Mouse (Mus musculus) layer of hippocampus, postnatal 10 days (tissue): ENCODE data around the gene March9. TPM values are rescaled to one million over a fixed set of nuclear protein-coding genes. Genes with fewer than 3 reads are reported as not detected.

Source experiments
- DNase-seq, 2 experiments: peaks; one replicate each; pipeline ENCODE4 v3.0.0; 2021; ENCODE audit warnings: low spot score in 2 of 2
- total RNA-seq, 2 experiments: library from RNA; stranded (reverse); gene quantifications; 2 replicates each; pipeline ENCODE4 v1.2.3; 2021

Gene March9
- total RNA-seq, 2 experiments from 2014 or later, result 48.6 to 48.9 TPM

DNA sequence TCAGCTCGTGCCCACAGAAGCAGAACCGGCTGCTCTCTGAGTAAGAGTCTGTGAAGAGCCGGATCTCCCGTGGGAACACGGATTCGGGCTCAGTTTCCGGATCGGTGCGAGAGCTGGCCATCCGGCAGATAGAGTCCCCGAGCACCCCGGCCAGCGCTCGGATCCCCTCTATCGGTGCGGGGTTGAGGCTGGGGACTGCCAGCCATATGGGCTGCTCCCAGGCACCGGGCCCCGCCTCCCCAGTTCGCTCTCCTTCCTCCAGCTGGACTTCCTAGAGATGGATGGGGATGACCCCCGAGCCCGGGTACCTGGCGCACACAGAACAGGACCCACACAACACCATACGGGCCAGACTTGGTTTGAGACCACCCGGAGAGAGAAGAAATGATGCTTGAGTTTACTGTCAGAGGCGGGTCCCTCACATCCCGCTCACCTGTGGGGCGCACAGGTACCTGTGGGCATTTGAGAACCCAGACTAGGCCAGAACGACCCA is 18.7 kb downstream of the March9 start, which contains the start of the genes Mettl1 and Eef1akmt3:
Gene Mettl1, plus strand, starts transcription at position 141 of the 493 bp plus-strand sequence.
Gene Eef1akmt3, minus strand, starts transcription at position 240 of the 493 bp plus-strand sequence.
- DNase-seq, result peak; percentile 49 to 51

DNA sequence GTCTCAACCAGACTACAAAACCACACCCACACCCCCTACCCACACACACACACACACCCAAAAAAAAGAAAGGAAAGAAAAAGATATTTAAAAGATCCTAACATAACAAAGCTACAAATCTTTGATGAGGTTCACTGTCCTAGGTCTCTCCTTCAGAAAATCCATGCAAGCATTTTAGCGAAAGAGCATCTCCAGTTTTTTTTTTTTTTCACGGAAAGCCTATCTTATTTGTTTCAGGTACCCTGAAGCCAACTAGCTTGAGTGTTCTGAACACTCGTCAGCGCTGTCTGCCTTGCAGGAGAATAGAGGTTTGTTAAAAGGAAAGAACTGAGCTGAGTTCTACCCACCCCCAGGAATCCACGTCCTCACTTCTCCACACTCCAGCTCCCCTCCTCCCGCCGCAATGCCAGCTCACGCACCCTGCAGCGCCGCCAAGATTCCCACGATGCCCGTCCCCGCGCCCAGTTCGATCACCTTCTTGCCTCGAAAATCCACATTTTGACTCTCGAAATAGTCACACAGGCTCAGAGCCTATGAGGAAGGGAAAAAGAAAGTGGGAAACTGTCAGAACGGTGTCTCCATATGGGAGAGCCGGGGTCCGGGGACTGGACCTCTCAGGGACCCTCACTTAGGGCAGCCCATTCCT is 19.3 kb downstream of the March9 start:
- peak; percentile 36 to 52 for DNase-seq

DNA sequence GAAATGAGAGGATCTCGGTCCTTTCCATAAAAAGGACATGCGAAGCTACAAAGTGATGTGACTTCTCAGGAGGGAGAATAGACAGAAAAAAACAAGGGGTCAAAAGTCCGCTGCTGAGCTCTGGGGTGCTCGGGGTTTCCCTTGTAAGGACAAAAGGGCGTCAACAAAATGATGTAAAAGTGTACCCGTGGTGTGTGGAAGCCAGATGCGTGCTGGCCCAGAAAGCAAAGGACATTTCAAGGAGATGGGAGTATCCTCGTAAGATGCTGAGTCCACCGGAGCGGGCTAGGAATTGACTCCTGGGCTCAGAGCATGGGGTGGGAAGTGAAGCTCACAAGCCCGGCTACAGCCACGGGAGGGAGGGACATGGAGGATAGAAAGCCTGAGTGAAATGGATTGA is 22.3 kb downstream of the March9 start:
- no peak for DNase-seq

DNA sequence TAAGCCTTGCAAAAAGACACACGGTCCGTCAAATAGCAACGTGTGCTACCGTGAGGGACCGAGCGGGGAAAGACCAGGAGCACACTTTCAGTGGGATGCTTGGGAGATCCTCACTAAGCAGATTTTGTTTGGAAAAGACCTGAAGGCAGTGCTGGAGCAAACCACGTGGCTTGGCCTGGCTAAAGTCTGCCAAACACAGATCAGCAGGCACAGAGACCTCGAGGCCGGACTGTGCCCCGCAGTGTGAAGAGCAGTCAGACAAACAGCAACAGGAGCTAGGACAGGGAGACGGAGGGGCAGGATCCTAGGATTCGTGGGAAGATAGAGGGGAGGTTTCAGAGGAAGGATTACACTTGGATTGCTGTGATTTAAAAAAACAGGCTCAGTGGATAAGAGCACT is 23.7 kb downstream of the March9 start:
- DNase-seq, result no peak

DNA sequence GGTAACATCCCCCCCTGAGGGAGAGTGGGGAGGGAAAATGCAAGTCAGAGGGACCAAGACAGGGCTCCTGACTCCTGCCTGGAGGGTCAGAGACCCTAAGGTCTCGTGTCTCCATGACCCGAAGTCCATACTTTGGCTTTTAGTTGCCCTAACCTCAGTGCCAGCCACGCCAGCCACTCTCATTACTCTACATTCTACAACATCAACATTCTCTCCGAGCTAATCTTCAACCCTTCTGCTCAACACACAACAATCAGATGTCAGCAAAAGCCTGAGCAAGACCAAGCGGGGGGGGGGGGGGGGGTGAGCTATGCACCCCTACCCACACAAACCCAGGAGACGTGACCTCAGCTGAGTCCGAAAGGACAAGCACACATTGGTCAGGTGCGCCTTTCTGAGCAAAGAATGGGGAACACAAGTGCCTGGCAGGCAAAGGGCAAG is 26.7 kb downstream of the March9 start:
- DNase-seq, result no peak

DNA sequence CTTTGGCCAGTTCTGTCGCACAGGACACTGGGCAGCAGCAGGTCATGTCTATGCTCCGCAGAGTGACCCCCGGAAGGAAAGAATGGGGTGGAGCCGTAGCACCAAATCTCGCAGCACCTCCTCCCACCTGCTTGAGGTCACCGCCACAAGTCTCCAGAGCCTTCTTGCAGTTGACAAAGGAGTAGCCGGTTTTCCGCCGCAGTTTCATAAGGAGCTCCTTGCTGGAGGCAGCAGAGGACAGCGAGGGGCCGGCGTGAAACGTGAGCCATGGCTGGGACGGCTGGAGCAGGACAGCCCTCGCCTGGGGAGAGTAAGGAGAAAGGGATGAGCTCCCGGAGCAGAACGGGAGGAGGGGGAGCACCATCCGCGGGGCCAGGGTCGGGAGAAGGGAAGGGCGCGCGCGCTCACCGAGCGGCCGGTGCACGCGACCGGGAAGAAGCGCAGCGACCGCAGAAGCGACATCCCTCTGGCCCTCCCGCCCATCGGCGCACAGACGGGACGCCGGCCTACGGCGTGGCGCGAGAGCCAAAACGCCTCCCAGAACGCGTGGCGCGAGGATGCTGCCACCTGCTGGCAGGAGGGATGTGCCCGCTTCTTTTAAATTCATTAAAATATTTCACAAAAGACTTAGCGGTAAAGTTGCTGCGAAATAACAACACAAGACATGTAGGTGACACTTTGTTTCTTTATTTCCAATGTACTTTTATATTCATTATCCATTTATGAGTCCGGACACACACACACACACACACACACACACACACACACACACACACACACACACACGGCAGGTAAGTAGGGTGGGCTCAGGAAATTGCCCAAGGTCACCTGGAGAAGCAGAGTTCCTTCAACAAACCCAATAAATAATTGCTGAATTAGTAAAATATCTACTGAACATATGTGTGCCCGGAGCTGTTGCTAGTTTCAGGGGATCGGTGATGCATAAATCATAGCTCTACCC is 29.4 kb downstream of the March9 start, which contains the start of gene Tsfm:
Gene Tsfm, minus strand, starts transcription at position 505 of the 961 bp plus-strand sequence.
- DNase-seq, result peak; percentile 94 to 96

DNA sequence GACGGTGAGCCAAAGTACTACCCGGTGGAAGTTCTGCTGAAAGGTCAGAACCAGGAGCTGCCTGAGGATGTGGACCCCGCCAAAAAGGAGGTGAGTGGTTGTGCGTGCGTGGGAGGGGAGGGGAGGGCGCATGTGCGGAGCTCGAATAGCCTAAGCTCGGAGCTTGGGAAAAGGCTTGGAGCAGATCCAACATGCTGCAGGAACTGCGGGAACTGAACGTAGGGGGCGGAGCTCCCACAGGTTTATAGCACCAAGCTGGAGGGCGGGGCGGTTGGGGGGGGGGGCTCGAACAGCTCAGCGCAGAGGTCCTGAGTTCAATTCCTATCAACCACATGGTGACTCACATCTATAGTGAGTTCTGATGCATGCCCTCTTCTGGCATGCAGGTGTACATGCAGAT is 41.6 kb downstream of the March9 start:
- DNase-seq, result no peak

DNA sequence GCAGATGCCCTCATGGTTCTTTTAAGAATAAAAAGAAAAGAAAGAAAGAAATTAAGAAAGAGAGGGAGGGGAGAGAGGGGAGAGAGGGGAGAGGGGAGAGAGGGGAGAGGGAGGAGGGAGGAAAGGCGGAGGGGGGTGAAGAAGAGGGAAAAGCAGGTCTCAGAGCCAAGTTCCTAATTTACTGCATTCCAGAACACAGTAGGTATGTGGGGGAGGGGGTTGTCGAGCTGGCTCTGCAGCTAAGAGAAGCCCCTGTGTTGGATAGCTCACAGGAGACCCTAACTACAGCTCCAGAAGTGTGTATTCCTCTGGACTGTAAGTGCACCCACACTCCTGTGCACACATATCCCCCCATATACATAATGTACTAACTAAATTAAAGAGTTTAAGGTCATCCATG is 42.9 kb downstream of the March9 start:
- no peak for DNase-seq

DNA sequence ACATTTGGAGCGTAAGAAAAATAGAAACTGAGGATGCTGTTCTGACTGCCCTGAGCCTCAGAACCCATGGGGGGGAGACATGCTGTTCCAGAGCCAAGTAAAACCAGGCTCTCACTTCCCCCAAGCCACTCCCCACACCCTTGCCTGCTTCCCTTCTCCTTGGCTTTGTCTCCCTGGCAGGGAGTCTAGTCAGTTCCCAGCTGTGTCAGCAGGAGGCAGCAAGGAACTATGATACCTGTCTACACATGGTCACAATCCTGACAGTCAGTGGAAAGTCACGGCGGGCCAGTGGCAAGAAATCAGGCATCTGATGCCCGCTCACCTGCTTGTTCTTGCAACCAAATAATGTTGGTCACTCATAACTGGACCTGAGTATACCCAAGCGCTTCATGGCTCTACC is 43.5 kb downstream of the March9 start:
- no peak for DNase-seq

Other genes starting within 250 kb of the March9 start
- 10 to 100 TPM in 1 of 2 experiments, 1 to 10 TPM in 1; 7.4 to 10.3 TPM for gene Atp23, start 158.8 kb downstream of the March9 start, total RNA-seq
- 10 to 100 TPM; 78.9 to 88.9 TPM for gene Ctdsp2, start 81.5 kb downstream of the March9 start, total RNA-seq
- under 1 TPM; 0.11 to 0.18 TPM for gene Avil, start 59.5 kb downstream of the March9 start, total RNA-seq
- 10 to 100 TPM; 31.4 to 36.3 TPM for gene Tsfm, start 29.3 kb downstream of the March9 start, total RNA-seq
- gene Mettl1, start 18.8 kb downstream of the March9 start, total RNA-seq, result 10 to 100 TPM; 12.6 to 14.0 TPM
- gene Eef1akmt3, start 18.7 kb downstream of the March9 start, total RNA-seq, result under 1 TPM; 0.27 to 0.34 TPM
- gene Cyp27b1, start 11.9 kb downstream of the March9 start, total RNA-seq, result under 1 TPM; 0.45 to 0.75 TPM
- 100 to 1,000 TPM; 157 to 178 TPM for gene Cdk4, start 3.4 kb upstream of the March9 start, total RNA-seq
- gene Tspan31, start 10.1 kb upstream of the March9 start, total RNA-seq, result 10 to 100 TPM; 59.9 to 63.4 TPM
- 100 to 1,000 TPM; 542 to 553 TPM for gene Agap2, start 15.1 kb upstream of the March9 start, total RNA-seq
- 10 to 100 TPM; 94.3 to 98.3 TPM for gene Os9, start 60.9 kb upstream of the March9 start, total RNA-seq
- gene B4galnt1, start 105.0 kb upstream of the March9 start, total RNA-seq, result 100 to 1,000 TPM; 107 to 116 TPM
- gene Slc26a10, start 120.5 kb upstream of the March9 start, total RNA-seq, result 1 to 10 TPM; 2.0 to 2.6 TPM
- 100 to 1,000 TPM; 125 to 132 TPM for gene Arhgef25, start 129.9 kb upstream of the March9 start, total RNA-seq
- 100 to 1,000 TPM; 187 to 203 TPM for gene Dtx3, start 135.5 kb upstream of the March9 start, total RNA-seq
- 10 to 100 TPM; 38.3 to 38.4 TPM for gene Pip4k2c, start 151.4 kb upstream of the March9 start, total RNA-seq
- gene Kif5a, start 203.2 kb upstream of the March9 start, total RNA-seq, result 100 to 1,000 TPM; 360 to 377 TPM
- 100 to 1,000 TPM; 312 to 315 TPM for gene Dctn2, start 206.2 kb upstream of the March9 start, total RNA-seq
- 10 to 100 TPM; 44.8 to 58.7 TPM for gene Mbd6, start 228.8 kb upstream of the March9 start, total RNA-seq